In the genomic region with DNA sequence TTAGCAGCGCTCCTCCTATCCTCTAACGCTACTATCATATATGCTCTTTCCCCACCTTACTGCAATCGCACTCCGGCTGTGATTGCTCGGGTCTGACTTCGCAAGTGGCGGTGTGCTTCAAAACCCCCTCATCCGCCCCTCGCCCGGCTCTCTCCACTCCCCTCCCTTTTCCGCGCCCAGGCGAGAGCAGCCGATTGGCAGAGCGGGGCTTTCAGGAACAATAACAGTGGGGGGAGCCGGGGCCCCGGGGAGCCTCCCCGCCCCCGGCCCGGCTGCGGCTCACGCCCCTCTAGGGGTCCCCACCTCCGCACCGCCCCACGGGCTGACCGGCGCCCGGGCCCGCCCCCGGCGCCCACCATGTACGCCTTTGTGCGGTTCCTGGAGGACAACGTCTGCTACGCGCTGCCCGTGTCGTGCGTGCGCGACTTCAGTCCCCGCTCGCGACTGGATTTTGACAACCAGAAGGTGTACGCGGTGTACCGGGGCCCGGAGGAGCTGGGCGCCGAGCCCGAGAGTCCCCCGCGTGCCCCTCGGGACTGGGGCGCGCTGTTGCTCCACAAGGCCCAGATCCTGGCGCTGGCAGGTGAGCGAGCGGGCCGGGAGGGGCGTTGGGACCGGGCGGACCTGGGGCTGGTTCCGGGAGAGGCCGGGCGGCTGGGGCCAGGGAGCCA, we compare ENCODE assay signal across 8 mouse cellular contexts. TPM values are rescaled to one million over a fixed set of nuclear protein-coding genes. Genes with fewer than 3 reads are reported as not detected.
DNase-seq lines count a peak whose midpoint lies in the region; ATAC-seq and TF ChIP-seq lines count a peak whose summit lies in the region.

Gene Bend5, plus strand, starts transcription at position 189 of the 671 bp plus-strand sequence.

- no peaks in the 10 kb centered on the region; the same call in 1 of the 2 replicates for H3K36me3 ChIP-seq in ES-Bruce4 (ENCODE audit: control insufficient read depth, insufficient read depth, low read length, poor library complexity, severe bottlenecking)
- H3K36me3 ChIP-seq in hindbrain, embryonic 12.5 days, result peaks cover 17% of the 10 kb centered on the region

- TF ChIP-seq CTCF in ES-Bruce4 (IDR thresholded peaks at IDR 0.05; ENCODE audit: low read depth, low read length), result no peak

- H3K27ac ChIP-seq in ES-Bruce4 (ENCODE audit: insufficient read depth, low read length), result peak within 1 kb of the TSS; percentile 25; the same call in 1 of the 2 replicates
- H3K27ac ChIP-seq in hindbrain, embryonic 12.5 days, result peak within 1 kb of the TSS; percentile 83

- no peaks in the 10 kb centered on the region for H3K27me3 ChIP-seq in ES-Bruce4 (ENCODE audit: control insufficient read depth, insufficient read depth, low read length, poor library complexity, severe bottlenecking)
- no peaks in the 10 kb centered on the region for H3K27me3 ChIP-seq in hindbrain, embryonic 12.5 days

- H3K9ac ChIP-seq in ES-Bruce4 (ENCODE audit: low read depth, poor library complexity, severe bottlenecking), result peak within 1 kb of the TSS; percentile 75
- H3K9ac ChIP-seq in hindbrain, embryonic 12.5 days, result peak within 1 kb of the TSS; percentile 96

- TF ChIP-seq EP300 in ES-Bruce4 (IDR thresholded peaks at IDR 0.05; ENCODE audit: insufficient read depth, low read depth, low read length), result no peak

- peak within 1 kb of the TSS; percentile 70 for H3K4me2 ChIP-seq in hindbrain, embryonic 12.5 days (replicated peaks)

- H3K9me3 ChIP-seq in ES-Bruce4 (replicated peaks; ENCODE audit: control insufficient read depth, insufficient read depth, low read length, poor library complexity, severe bottlenecking), result no peaks in the 10 kb centered on the region
- no peaks in the 10 kb centered on the region for H3K9me3 ChIP-seq in hindbrain, embryonic 12.5 days (replicated peaks)

- DNase-seq in c-Kit-positive CD71-negative TER-119-negative erythroid progenitor cells, embryonic 14.5 days (ENCODE audit: low read depth), result peak; percentile 32
- peak; percentile 29 to 66 for DNase-seq in frontal cortex, adult 2 months (ENCODE audit: extremely low spot score in 1 of 2, low spot score in 1 of 2)
- DNase-seq in layer of hippocampus, postnatal 14 days (ENCODE audit: low spot score in 2 of 2), result peak; percentile 66 to 73
- peak; percentile 68 for DNase-seq in lung, postnatal 14 days
- peak; percentile 84 for DNase-seq in retina, embryonic 14.5 days (ENCODE audit: low spot score)
- DNase-seq in thymus, postnatal 14 days, result peak; percentile 93

- 1% methylated on average over 65 of the region's 66 CpGs for WGBS in hindbrain, embryonic 12.5 days

- peak; percentile 98 for ATAC-seq in hindbrain, embryonic 12.5 days (ENCODE audit: low FRiP score)

- peak within 1 kb of the TSS; percentile 87 for H3K4me3 ChIP-seq in ES-Bruce4 (ENCODE audit: low read depth, low read length)
- H3K4me3 ChIP-seq in hindbrain, embryonic 12.5 days, result peak within 1 kb of the TSS; percentile 89

- TF ChIP-seq POLR2A in ES-Bruce4 (IDR thresholded peaks at IDR 0.05; ENCODE audit: insufficient read depth, low read length), result peak; percentile 4

- peaks cover 2% of the 10 kb centered on the region for H3K4me1 ChIP-seq in ES-Bruce4 (ENCODE audit: control insufficient read depth, insufficient read depth, low read length)
- H3K4me1 ChIP-seq in hindbrain, embryonic 12.5 days, result peaks cover 35% of the 10 kb centered on the region

RNA-seq across cellular contexts. Expression of gene Bend5, which starts in this region (rescaled TPM):
- 2.7 and 4.0 TPM in 2 replicates for polyA plus RNA-seq in ES-Bruce4 (2011; ENCODE audit: insufficient read depth, insufficient read length, low read depth, missing spikeins)
- polyA plus RNA-seq in frontal cortex, adult 2 months (2012; rRNA removed), result 9.6 and 12.0 TPM in 2 replicates
- 68.2 and 70.2 TPM in 2 replicates for polyA plus RNA-seq in hindbrain, embryonic 12.5 days (2016; fragmentation: Nextera tagmentation; extraction: Ambion mirVana)
- 10 to 100 TPM; 12.3 to 12.6 TPM for total RNA-seq in layer of hippocampus, postnatal 14 days (2021)

Comparison
In these comparisons a context has a peak if more than half of its experiments do, and no peak if none do; other contexts are left out.
1. Peak in every context shown above with its lines: DNase-seq, ATAC-seq, H3K4me3 ChIP-seq and H3K27ac ChIP-seq.
2. DNase-seq: peak in every context shown above with its lines; median percentile 93 in thymus, postnatal 14 days; 84 in retina, embryonic 14.5 days; 70 in layer of hippocampus, postnatal 14 days; 68 in lung, postnatal 14 days; 48 in frontal cortex, adult 2 months; 32 in c-Kit-positive CD71-negative TER-119-negative erythroid progenitor cells, embryonic 14.5 days.